In genomic region chr8:118676233-118676632, GRCm38 (mm10) we compare ENCODE assay signal across 21 mouse cellular contexts.
"Had no signal": no experiment of that assay in that cellular context is flagged by ENCODE, and none has a peak within 500 bp of the region (broad histone marks: within the 10 kb centered on the region; RNA-seq: fewer than 3 reads in every experiment).

No protein-coding gene starts in this region.

- H3K27ac ChIP-seq: kidney, embryonic 15.5 days; left cerebral cortex, adult 2 months; limb, embryonic 12.5 days; limb, embryonic 15.5 days; liver, embryonic 14.5 days; macrophage; midbrain, embryonic 12.5 days; midbrain, embryonic 15.5 days; neural tube, embryonic 13.5 days; stomach, embryonic 15.5 days had no signal

- H3K9ac ChIP-seq: kidney, embryonic 15.5 days; limb, embryonic 12.5 days; limb, embryonic 15.5 days; liver, embryonic 14.5 days; liver, postnatal 0 days; lung, embryonic 14.5 days; midbrain, embryonic 12.5 days; midbrain, embryonic 15.5 days; neural tube, embryonic 13.5 days; stomach, embryonic 15.5 days had no signal

- H3K9me3 ChIP-seq: kidney, embryonic 15.5 days; limb, embryonic 12.5 days; limb, embryonic 15.5 days; midbrain, embryonic 12.5 days; midbrain, embryonic 15.5 days; neural tube, embryonic 13.5 days; stomach, embryonic 15.5 days had no signal

- H3K36me3 ChIP-seq: kidney, embryonic 15.5 days; limb, embryonic 12.5 days; limb, embryonic 15.5 days; midbrain, embryonic 12.5 days; midbrain, embryonic 15.5 days; neural tube, embryonic 13.5 days; stomach, embryonic 15.5 days had no signal

- H3K4me1 ChIP-seq: kidney, embryonic 15.5 days; limb, embryonic 12.5 days; limb, embryonic 15.5 days; midbrain, embryonic 12.5 days; midbrain, embryonic 15.5 days; neural tube, embryonic 13.5 days; stomach, embryonic 15.5 days had no signal

- H3K4me3 ChIP-seq: kidney, embryonic 15.5 days; left cerebral cortex, adult 2 months; limb, embryonic 12.5 days; limb, embryonic 15.5 days; midbrain, embryonic 12.5 days; midbrain, embryonic 15.5 days; myocyte; neural tube, embryonic 13.5 days; stomach, embryonic 15.5 days had no signal

- DNase-seq: kidney, adult 8-10 months; kidney, postnatal 36 days; layer of hippocampus, postnatal 36 days; liver, postnatal 0 days; lung, embryonic 14.5 days; retina, postnatal 1 day; right cerebral cortex, postnatal 25 days; spleen, adult 18-20 months; thymus, postnatal 25 days had no signal

- H3K27me3 ChIP-seq: kidney, embryonic 15.5 days; limb, embryonic 12.5 days; limb, embryonic 15.5 days; midbrain, embryonic 12.5 days; midbrain, embryonic 15.5 days; neural tube, embryonic 13.5 days; stomach, embryonic 15.5 days had no signal

- ATAC-seq: liver, postnatal 0 days; midbrain, embryonic 15.5 days had no signal

- H3K4me2 ChIP-seq: kidney, embryonic 15.5 days; limb, embryonic 12.5 days; limb, embryonic 15.5 days; liver, embryonic 11.5 days; lung, embryonic 14.5 days; midbrain, embryonic 12.5 days; midbrain, embryonic 15.5 days; neural tube, embryonic 13.5 days; stomach, embryonic 15.5 days had no signal
